Mouse (Mus musculus) heart, postnatal 0 days (tissue): ENCODE results near the gene Irgm2. TPM values are rescaled to one million over a fixed set of nuclear protein-coding genes. Genes with fewer than 3 reads are reported as not detected.
"Not testable (repeated sequence)": the region's sequence is repeated elsewhere in the genome, so short reads cannot be mapped to it uniquely, and the experiment has no call there.

Source experiments
- ATAC-seq: fragments of 200-750 bp; cut with Nextera tagmentation; 2 replicates; pipeline ENCODE4 v1.8.0; 2017; ENCODE audit warnings: low read depth, moderate number of reproducible peaks, moderate library complexity; ENCODE audit not compliant: insufficient read depth
- DNase-seq: peaks from one replicate; pipeline ENCODE4 v3.0.0-alpha.2; 2016; ENCODE audit warnings: low spot score
- H3K27ac ChIP-seq: fragments of 300-500 bp; sonication (generic); 2 replicates; pipeline ENCODE4 v1.5.1; 2014; ENCODE audit warnings: low read depth, mild to moderate bottlenecking
- H3K27me3 ChIP-seq: fragments of 300-500 bp; sonication (generic); 2 replicates; pipeline ENCODE4 v1.6.1; 2014; ENCODE audit warnings: low read length, mixed read lengths; ENCODE audit not compliant: control insufficient read depth, insufficient read depth
- H3K36me3 ChIP-seq: fragments of 300-500 bp; sonication (generic); replicated peaks from 2 replicates; pipeline ENCODE4 v1.6.1; 2014; ENCODE audit warnings: low read length, mixed read lengths; ENCODE audit not compliant: control insufficient read depth, insufficient read depth
- H3K4me1 ChIP-seq: fragments of 300-500 bp; sonication (generic); 2 replicates; pipeline ENCODE4 v1.6.1; 2014; ENCODE audit warnings: antibody characterized with exemption; ENCODE audit not compliant: control insufficient read depth, insufficient read depth
- H3K4me2 ChIP-seq: fragments of 300-500 bp; sonication (generic); 2 replicates; pipeline ENCODE4 v1.6.1; 2014; ENCODE audit warnings: low read depth, mild to moderate bottlenecking, low read length, moderate library complexity
- H3K4me3 ChIP-seq: fragments of 300-500 bp; sonication (generic); 2 replicates; pipeline ENCODE4 v1.5.1; 2014; ENCODE audit warnings: low read depth, low read length
- H3K9ac ChIP-seq: fragments of 300-500 bp; sonication (generic); replicated peaks from 2 replicates; pipeline ENCODE4 v1.6.1; 2014; ENCODE audit warnings: low read depth, low read length, mixed read lengths
- H3K9me3 ChIP-seq: fragments of 300-500 bp; sonication (generic); replicated peaks from 2 replicates; pipeline ENCODE4 v1.6.1; 2016; ENCODE audit warnings: low read length; ENCODE audit not compliant: control insufficient read depth
- CTCF ChIP-seq: IDR thresholded peaks from 2 replicates; pipeline ENCODE4 v1.5.1; 2016; ENCODE audit warnings: antibody characterized with exemption, control low read depth, low read depth
- EP300 ChIP-seq: IDR thresholded peaks from 2 replicates; pipeline ENCODE4 v1.6.1; 2016; ENCODE audit warnings: antibody characterized with exemption, low read depth
- WGBS: fragments of 180-500 bp; shearing (Covaris S2); extraction: QIAGEN DNeasy Blood & Tissue Kit; methylation state at CpG from one replicate; pipeline ENCODE4 v1.1.7; 2014; 5-methylcytosine and 5-hydroxymethylcytosine counted together
- polyA plus RNA-seq: library from polyadenylated mRNA; unstranded; fragments of >200 nt; fragmentation: Nextera tagmentation; extraction: Ambion mirVana; gene quantifications from 2 replicates; pipeline ENCODE4 v1.2.1, GENCODE M21; 2015
- total RNA-seq: library from RNA; depleted of rRNA; stranded (reverse); fragments of >200 nt; gene quantifications from 2 replicates; pipeline ENCODE4 v1.2.3, GENCODE M21; 2014; ENCODE audit warnings: low replicate concordance

The Irgm2 gene
- total and polyA plus RNA-seq, 2 experiments from 2014 or later: 5.2 to 8.7 TPM

- WGBS: under 1% methylated on average over 66 of the region's 71 CpGs
- Histone ChIP-seq H3K4me2 (peak within 1 kb of the TSS; percentile 69), H3K36me3 (peaks cover 33% of the 10 kb centered on the region), H3K9me3 (no peaks in the 10 kb centered on the region), H3K27ac (peak within 1 kb of the TSS; percentile 32), H3K4me3 (peak within 1 kb of the TSS; percentile 87), H3K9ac (peak within 1 kb of the TSS; percentile 78), H3K4me1 (peaks cover 3% of the 10 kb centered on the region; the same call in 1 of the 2 replicates), H3K27me3 (no peaks in the 10 kb centered on the region)
- no peak for TF ChIP-seq CTCF
- TF ChIP-seq EP300: no peak
- DNase-seq: peak; percentile 76
- ATAC-seq: peak; percentile 85
Measured at GRCm38 (mm10) chr11:58168167-58168915, 31.1 kb upstream of the Irgm2 start, which contains the start of gene Gemin5. TSS of gene Gemin5 (minus strand) at chr11:58168539.

DNA sequence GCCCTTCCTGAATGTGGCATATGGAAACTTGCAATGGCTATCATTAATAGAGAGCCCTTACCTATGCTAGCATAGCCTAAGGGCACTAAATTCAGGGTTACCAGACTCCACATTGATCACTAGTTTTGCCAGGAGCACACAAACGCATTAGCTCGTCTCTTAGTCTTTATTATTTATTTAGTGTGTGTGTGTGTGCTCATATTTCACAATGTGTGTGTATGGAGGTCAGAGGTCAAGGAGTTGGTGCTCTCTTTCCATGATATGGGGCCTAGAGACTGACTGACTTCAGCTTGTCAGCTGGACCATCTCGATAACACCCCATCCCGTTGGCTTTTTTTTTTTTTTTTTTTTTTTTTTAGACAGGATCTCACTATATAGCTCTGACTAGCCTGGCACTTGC lies 29.8 kb upstream of the Irgm2 start:
- H3K4me2 ChIP-seq: no peak overlapping the region
- H3K27ac ChIP-seq: no peak overlapping the region
- H3K9me3 ChIP-seq: no peaks in the 10 kb centered on the region
- no peak overlapping the region for H3K9ac ChIP-seq
- peaks cover 3% of the 10 kb centered on the region; the same call in 1 of the 2 replicates for H3K4me1 ChIP-seq
- no peak for TF ChIP-seq EP300
- TF ChIP-seq CTCF: no peak
- WGBS: 90% methylated on average over 4 of the region's 4 CpGs
- ATAC-seq (no peak), DNase-seq (no peak)
- H3K36me3 ChIP-seq: peaks cover 33% of the 10 kb centered on the region
- no peaks in the 10 kb centered on the region for H3K27me3 ChIP-seq
- H3K4me3 ChIP-seq: no peak overlapping the region

DNA sequence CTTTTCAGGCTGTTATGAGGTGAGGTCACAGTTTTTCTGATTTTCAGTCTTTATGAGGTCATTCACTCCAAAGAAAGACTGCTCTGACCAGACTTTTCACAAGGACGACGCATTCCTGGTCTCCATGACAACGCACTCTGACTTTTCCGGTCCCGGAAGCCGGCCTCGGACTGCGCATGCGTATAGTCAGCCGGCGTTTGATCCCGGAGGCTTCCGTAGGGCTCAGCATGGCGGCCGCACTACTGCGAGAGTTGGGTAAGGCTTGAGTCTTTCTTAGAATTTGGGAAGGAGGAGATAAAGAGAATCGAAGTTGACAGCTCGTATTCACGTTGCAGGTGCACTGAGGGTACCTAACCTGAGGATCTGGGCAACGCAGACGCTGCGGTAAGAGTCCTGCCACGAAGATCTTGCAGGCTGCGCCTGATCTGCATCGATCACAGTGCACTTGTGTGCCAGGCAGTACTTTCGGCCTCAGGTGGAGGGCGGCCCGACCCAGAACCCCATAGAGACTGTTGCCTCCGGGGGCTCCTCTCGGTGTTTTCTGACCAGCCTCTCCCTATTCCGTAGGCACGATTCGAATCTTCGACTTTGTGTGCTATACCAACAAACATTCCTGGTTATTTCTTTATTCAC lies 27.8 kb upstream of the Irgm2 start, which contains the start of gene Mrpl22:
Gene Mrpl22 (plus strand): TSS at position 203 of the 633 bp plus-strand sequence.
- Histone ChIP-seq H3K4me2 (peak within 1 kb of the TSS; percentile 84), H3K9me3 (no peaks in the 10 kb centered on the region), H3K4me1 (peaks cover 3% of the 10 kb centered on the region; the same call in 1 of the 2 replicates), H3K27ac (peak within 1 kb of the TSS; percentile 52; the same call in 1 of the 2 replicates), H3K27me3 (no peaks in the 10 kb centered on the region), H3K9ac (peak within 1 kb of the TSS; percentile 82), H3K36me3 (peaks cover 36% of the 10 kb centered on the region), H3K4me3 (peak within 1 kb of the TSS; percentile 71)
- ATAC-seq (peak; percentile 84), DNase-seq (peak; percentile 95)
- TF ChIP-seq EP300 (no peak), CTCF (no peak)
- WGBS: under 1% methylated on average over 34 of the region's 34 CpGs

DNA sequence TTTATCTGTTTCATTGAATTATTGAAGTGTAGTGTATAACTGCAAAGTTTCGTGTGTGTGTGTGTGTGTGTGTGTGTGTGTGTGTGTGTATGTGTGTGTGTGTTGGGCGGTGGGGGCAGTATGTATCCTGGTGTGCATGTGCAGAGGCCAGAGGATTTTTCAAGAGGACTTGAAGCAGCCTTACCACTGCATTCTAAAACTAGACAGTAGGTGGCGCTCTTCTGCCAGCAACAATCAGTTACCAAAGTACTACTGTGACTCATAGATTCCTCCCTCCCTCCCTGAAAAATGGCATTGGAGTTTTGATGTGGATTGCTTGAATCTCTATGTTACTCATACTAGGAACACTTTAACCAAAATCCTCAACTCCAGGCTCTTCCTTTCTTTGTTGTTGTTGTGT lies 19.9 kb upstream of the Irgm2 start:
- 20% methylated on average over 3 of the region's 3 CpGs for WGBS
- Histone ChIP-seq H3K4me3 (no peak overlapping the region), H3K4me2 (no peak overlapping the region), H3K9ac (no peak overlapping the region), H3K4me1 (no peaks in the 10 kb centered on the region), H3K27me3 (no peaks in the 10 kb centered on the region), H3K27ac (no peak overlapping the region), H3K9me3 (no peaks in the 10 kb centered on the region), H3K36me3 (peaks cover 43% of the 10 kb centered on the region)
- DNase-seq: peak; percentile 90
- TF ChIP-seq CTCF (peak; percentile 93), EP300 (no peak)
- peak; percentile 55; the same call in 1 of the 2 replicates for ATAC-seq

DNA sequence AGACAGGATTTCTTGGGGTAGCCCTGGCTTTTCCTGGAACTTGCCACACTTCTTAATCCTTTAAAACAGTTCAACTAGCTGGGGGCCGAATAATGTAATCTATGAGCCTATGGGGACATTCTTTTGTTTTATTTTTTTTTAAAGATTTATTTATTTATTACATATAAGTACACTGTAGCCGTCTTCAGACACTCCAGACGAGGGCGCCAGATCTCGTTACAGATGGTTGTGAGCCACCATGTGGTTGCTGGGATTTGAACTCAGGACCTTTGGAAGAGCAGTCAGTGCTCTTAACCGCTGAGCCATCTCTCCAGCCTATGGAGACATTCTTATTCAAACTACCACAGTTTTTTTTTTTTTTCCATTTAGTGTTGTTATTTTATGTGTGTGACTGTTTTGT lies 19.4 kb upstream of the Irgm2 start:
- H3K36me3 ChIP-seq: peaks cover 39% of the 10 kb centered on the region
- not testable (repeated sequence) for ATAC-seq, H3K27me3 ChIP-seq, H3K4me2 ChIP-seq, H3K4me1 ChIP-seq, H3K4me3 ChIP-seq, H3K9me3 ChIP-seq, H3K27ac ChIP-seq, DNase-seq, H3K9ac ChIP-seq
- 93% methylated on average over 6 of the region's 6 CpGs for WGBS
